14 mouse cellular contexts compared by ENCODE assay signal in genomic region chr7:122823429-122823828, GRCm38 (mm10).
DNase-seq lines count a peak whose midpoint lies in the region; ATAC-seq lines count a peak whose summit lies in the region.
"Had no signal": no experiment of that assay in that cellular context is flagged by ENCODE, and none has a peak within 500 bp of the region (broad histone marks: within the 10 kb centered on the region; RNA-seq: fewer than 3 reads in every experiment).

No protein-coding gene starts in this region.

- H3K9me3 ChIP-seq in forebrain, embryonic 14.5 days (replicated peaks; ENCODE audit: control insufficient read depth, low read length): no peaks in the 10 kb centered on the region
- H3K9me3 ChIP-seq: embryonic facial prominence, embryonic 10.5 days; forebrain, embryonic 12.5 days; liver, embryonic 15.5 days had no signal

- no peak overlapping the region for H3K4me2 ChIP-seq in forebrain, embryonic 14.5 days (ENCODE audit: low read length)
- H3K4me2 ChIP-seq: forebrain, embryonic 12.5 days; liver, embryonic 15.5 days had no signal

- peak; percentile 92 for ATAC-seq in megakaryocyte progenitor cell, adult 5-6 weeks (replicated peaks; ENCODE audit: poor library complexity)
- ATAC-seq in forebrain, embryonic 14.5 days: no peak
- ATAC-seq: intestine, postnatal 0 days had no signal

- no peak overlapping the region for H3K27ac ChIP-seq in forebrain, embryonic 14.5 days (ENCODE audit: low read depth, low read length)
- H3K27ac ChIP-seq: embryonic facial prominence, embryonic 10.5 days; forebrain, embryonic 12.5 days; liver, embryonic 15.5 days had no signal

- 57% methylated on average over 6 of the region's 6 CpGs for WGBS in forebrain, embryonic 14.5 days

- DNase-seq in adrenal gland, adult (ENCODE audit: inconsistent age in 2 of 2, low spot score in 1 of 2): peak; percentile 9 to 35
- no peak for DNase-seq in adrenal gland, postnatal 25 days
- DNase-seq in left cerebral cortex, adult 9 months (ENCODE audit: low spot score in 2 of 2): peak; percentile 32 to 48
- no peak for DNase-seq in left cerebral cortex, postnatal 4 days
- DNase-seq in brain, adult 2 months (ENCODE audit: low read depth, low spot score): peak; percentile 78
- DNase-seq in thymus, postnatal 25 days: no peak
- DNase-seq in forebrain, embryonic 14.5 days (ENCODE audit: low spot score): no peak
- DNase-seq: cerebellum, adult 2 months; layer of hippocampus, adult 9-11 months had no signal

- H3K4me1 ChIP-seq in forebrain, embryonic 14.5 days (ENCODE audit: control insufficient read depth, insufficient read depth, low read length): no peaks in the 10 kb centered on the region
- H3K4me1 ChIP-seq: embryonic facial prominence, embryonic 10.5 days; forebrain, embryonic 12.5 days; liver, embryonic 15.5 days had no signal

- H3K27me3 ChIP-seq in forebrain, embryonic 14.5 days (replicated peaks; ENCODE audit: control insufficient read depth, insufficient read depth, low read length): no peaks in the 10 kb centered on the region
- H3K27me3 ChIP-seq: forebrain, embryonic 12.5 days; liver, embryonic 15.5 days had no signal

- H3K9ac ChIP-seq in forebrain, embryonic 14.5 days (ENCODE audit: low read length): no peak overlapping the region
- H3K9ac ChIP-seq: forebrain, embryonic 12.5 days; liver, embryonic 15.5 days had no signal

- no peak overlapping the region for H3K4me3 ChIP-seq in forebrain, embryonic 14.5 days (ENCODE audit: low read depth, low read length)
- H3K4me3 ChIP-seq: embryonic facial prominence, embryonic 10.5 days; forebrain, embryonic 12.5 days; liver, embryonic 15.5 days had no signal

- intact Hi-C loops in left cerebral cortex, postnatal 4 days (cut with DNase I): loop anchor here (10.0 kb wide), 1 partner anchor 539 kb away; the partner anchor contains the start of gene Prkcb

- H3K36me3 ChIP-seq in forebrain, embryonic 14.5 days (ENCODE audit: control insufficient read depth, insufficient read depth, low read length): no peaks in the 10 kb centered on the region
- H3K36me3 ChIP-seq: embryonic facial prominence, embryonic 10.5 days; forebrain, embryonic 12.5 days; liver, embryonic 15.5 days had no signal

Comparison
In these comparisons a context has a peak if more than half of its experiments do, and no peak if none do; other contexts are left out.
1. DNase-seq: peak in adrenal gland, adult (2 of 2), left cerebral cortex, adult 9 months (2 of 2) and brain, adult 2 months (single experiment); none in adrenal gland, postnatal 25 days (single experiment), left cerebral cortex, postnatal 4 days (single experiment), thymus, postnatal 25 days (single experiment) and forebrain, embryonic 14.5 days (single experiment).